Mouse (Mus musculus) heart, embryonic 16.5 days (tissue): ENCODE measurements at regions not wholly inside any gene's neighbourhood (a gene's known extent, or its start where the extent isn't known, plus 50 kb on each side); places are given as distances from the start of the nearest gene placed in this dataset.

Source experiments
- ATAC-seq: fragments of 200-750 bp; cut with Nextera tagmentation; replicated peaks from 2 replicates; pipeline ENCODE4 v1.8.0; 2017; ENCODE audit warnings: moderate number of reproducible peaks; ENCODE audit not compliant: insufficient read depth, low FRiP score; ENCODE audit errors: extremely low read depth
- H3K27ac ChIP-seq: fragments of 300-500 bp; sonication (generic); 2 replicates; pipeline ENCODE4 v1.5.1; 2014; ENCODE audit warnings: mild to moderate bottlenecking, low read length, control low read depth, moderate library complexity
- H3K27me3 ChIP-seq: fragments of 300-500 bp; sonication (generic); 2 replicates; pipeline ENCODE4 v1.6.1; 2014; ENCODE audit warnings: low read length, mixed read lengths; ENCODE audit not compliant: control insufficient read depth, insufficient read depth
- H3K36me3 ChIP-seq: fragments of 300-500 bp; sonication (generic); 2 replicates; pipeline ENCODE4 v1.6.1; 2014; ENCODE audit not compliant: control insufficient read depth, insufficient read depth
- H3K4me1 ChIP-seq: fragments of 300-500 bp; sonication (generic); 2 replicates; pipeline ENCODE4 v1.6.1; 2014; ENCODE audit warnings: low read length, mixed read lengths; ENCODE audit not compliant: control insufficient read depth, insufficient read depth
- H3K4me2 ChIP-seq: fragments of 300-500 bp; sonication (generic); 2 replicates; pipeline ENCODE4 v1.6.1; 2014; ENCODE audit warnings: low read depth, mild to moderate bottlenecking, control low read depth, low read length
- H3K4me3 ChIP-seq: fragments of 300-500 bp; sonication (generic); 2 replicates; pipeline ENCODE4 v1.5.1; 2014; ENCODE audit warnings: mild to moderate bottlenecking, control low read depth, low read length
- H3K9ac ChIP-seq: fragments of 300-500 bp; sonication (generic); 2 replicates; pipeline ENCODE4 v1.6.1; 2014; ENCODE audit warnings: low read length, control low read depth
- H3K9me3 ChIP-seq: fragments of 300-500 bp; sonication (generic); replicated peaks from 2 replicates; pipeline ENCODE4 v1.6.1; 2016; ENCODE audit warnings: low read length; ENCODE audit not compliant: control insufficient read depth
- WGBS: fragments of 180-500 bp; shearing (Covaris S2); extraction: QIAGEN DNeasy Blood & Tissue Kit; methylation state at CpG from one replicate; pipeline ENCODE4 v1.1.7; 2014; 5-methylcytosine and 5-hydroxymethylcytosine counted together

DNA sequence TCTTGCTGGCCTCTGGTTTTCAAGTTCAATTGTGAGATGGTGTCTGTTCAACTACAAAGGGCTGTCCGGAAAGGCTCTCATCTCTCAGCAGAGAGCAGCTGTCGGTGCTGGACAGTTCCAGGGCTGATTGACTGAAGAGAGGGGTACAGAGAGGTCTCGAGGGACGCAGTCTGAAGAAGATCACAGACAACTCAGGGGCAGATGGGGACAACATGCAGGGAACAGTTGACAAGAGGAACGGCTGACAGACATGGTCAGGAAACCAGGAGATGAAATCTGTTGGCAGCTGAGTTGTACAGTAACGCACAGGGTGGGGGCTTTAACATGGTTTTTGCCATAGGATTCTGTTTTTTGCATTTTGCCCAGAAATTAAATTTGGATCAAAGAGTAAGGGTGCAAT lies 84.5 kb upstream of the Nectin1 start:
- 49% methylated on average over 6 of the region's 6 CpGs for WGBS
- no peak for ATAC-seq

GRCm38 (mm10) chr9:43660151-43660550 lies 83.6 kb upstream of the Nectin1 start:
- Histone ChIP-seq H3K9ac (no peak overlapping the region), H3K36me3 (no peaks in the 10 kb centered on the region), H3K4me2 (no peak overlapping the region), H3K27me3 (no peaks in the 10 kb centered on the region), H3K9me3 (no peaks in the 10 kb centered on the region), H3K4me1 (no peaks in the 10 kb centered on the region), H3K4me3 (no peak overlapping the region), H3K27ac (no peak overlapping the region)
- ATAC-seq = no peak
- WGBS = 74% methylated on average over 5 of the region's 5 CpGs

More for the DNA sequence above, 84.5 kb upstream of the Nectin1 start:
- Histone ChIP-seq H3K36me3 (no peaks in the 10 kb centered on the region), H3K27ac (no peak overlapping the region), H3K4me3 (no peak overlapping the region), H3K9me3 (no peaks in the 10 kb centered on the region), H3K4me1 (no peaks in the 10 kb centered on the region), H3K27me3 (no peaks in the 10 kb centered on the region), H3K9ac (no peak overlapping the region), H3K4me2 (no peak overlapping the region)

DNA sequence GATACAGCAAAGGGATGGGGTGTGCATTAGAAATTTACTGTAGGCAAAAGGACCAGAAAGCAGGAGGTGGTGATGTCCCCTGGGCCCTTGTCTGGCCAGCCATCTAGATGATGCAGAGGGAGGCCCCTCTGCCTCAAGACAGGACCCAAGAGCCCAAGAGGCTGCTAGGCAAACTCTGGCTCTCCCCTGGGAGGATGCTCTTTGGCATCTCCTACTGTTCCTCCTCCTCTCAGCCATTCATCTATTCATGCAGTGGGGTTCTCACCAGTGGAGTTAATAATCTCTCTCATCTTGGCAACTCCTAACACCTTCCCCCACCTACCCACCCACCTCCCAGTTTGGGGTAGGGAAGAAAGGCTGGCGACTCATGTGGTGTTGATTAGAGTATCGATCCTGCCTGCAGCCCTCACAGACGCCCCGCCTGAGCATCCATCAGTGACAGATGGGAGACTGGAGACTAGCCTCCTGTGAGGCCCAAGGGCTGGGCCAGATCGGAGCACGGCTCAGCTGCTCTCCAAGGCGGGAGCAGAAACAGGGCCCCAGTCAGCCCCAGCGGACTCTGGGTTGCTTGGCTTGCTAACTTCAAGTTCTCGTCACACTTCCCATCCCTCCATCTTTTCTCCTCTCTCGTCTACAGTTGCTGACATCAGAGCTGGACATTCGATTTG lies 82.8 kb upstream of the Nectin1 start:
- no peaks in the 10 kb centered on the region for H3K9me3 ChIP-seq
- no peak overlapping the region for H3K4me2 ChIP-seq
- no peak for ATAC-seq
- no peak overlapping the region for H3K9ac ChIP-seq
- no peaks in the 10 kb centered on the region for H3K27me3 ChIP-seq
- H3K27ac ChIP-seq = no peak overlapping the region
- WGBS = 26% methylated on average over 11 of the region's 11 CpGs
- H3K4me3 ChIP-seq = no peak overlapping the region
- no peaks in the 10 kb centered on the region for H3K36me3 ChIP-seq
- H3K4me1 ChIP-seq = no peaks in the 10 kb centered on the region

- no peak overlapping the region for H3K27ac ChIP-seq
- H3K4me2 ChIP-seq = no peak overlapping the region
- no peak overlapping the region for H3K9ac ChIP-seq
- no peak for ATAC-seq
- WGBS = 55% methylated on average over 6 of the region's 6 CpGs
- no peaks in the 10 kb centered on the region for H3K4me1 ChIP-seq
- H3K4me3 ChIP-seq = no peak overlapping the region
- H3K27me3 ChIP-seq = no peaks in the 10 kb centered on the region
- no peaks in the 10 kb centered on the region for H3K9me3 ChIP-seq
- no peaks in the 10 kb centered on the region for H3K36me3 ChIP-seq
These were observed 82.1 kb upstream of the Nectin1 start for GRCm38 (mm10) chr9:43661646-43662045.

GRCm38 (mm10) chr9:43667386-43667785 lies 76.4 kb upstream of the Nectin1 start:
- ATAC-seq = no peak
- 67% methylated on average over 6 of the region's 6 CpGs for WGBS
- Histone ChIP-seq H3K9me3 (no peaks in the 10 kb centered on the region), H3K36me3 (no peaks in the 10 kb centered on the region), H3K27ac (no peak overlapping the region), H3K27me3 (no peaks in the 10 kb centered on the region; the same call in 1 of the 2 replicates), H3K9ac (no peak overlapping the region), H3K4me1 (no peaks in the 10 kb centered on the region), H3K4me2 (no peak overlapping the region), H3K4me3 (no peak overlapping the region)

- H3K4me1 ChIP-seq = no peaks in the 10 kb centered on the region
- no peak overlapping the region for H3K9ac ChIP-seq
- 51% methylated on average over 4 of the region's 4 CpGs for WGBS
- H3K27me3 ChIP-seq = no peaks in the 10 kb centered on the region; the same call in 1 of the 2 replicates
- no peak overlapping the region for H3K4me3 ChIP-seq
- ATAC-seq = no peak
- H3K27ac ChIP-seq = no peak overlapping the region
- no peaks in the 10 kb centered on the region for H3K9me3 ChIP-seq
- no peaks in the 10 kb centered on the region for H3K36me3 ChIP-seq
- H3K4me2 ChIP-seq = no peak overlapping the region
These were observed 75.8 kb upstream of the Nectin1 start for GRCm38 (mm10) chr9:43667974-43668373.

GRCm38 (mm10) chr9:43668731-43669130 lies 75.1 kb upstream of the Nectin1 start:
- no peak overlapping the region for H3K27ac ChIP-seq
- H3K9ac ChIP-seq = no peak overlapping the region
- H3K27me3 ChIP-seq = no peaks in the 10 kb centered on the region; the same call in 1 of the 2 replicates
- no peaks in the 10 kb centered on the region for H3K36me3 ChIP-seq
- H3K4me2 ChIP-seq = no peak overlapping the region
- 61% methylated on average over 7 of the region's 7 CpGs for WGBS
- ATAC-seq = no peak
- no peaks in the 10 kb centered on the region for H3K9me3 ChIP-seq
- no peaks in the 10 kb centered on the region for H3K4me1 ChIP-seq
- no peak overlapping the region for H3K4me3 ChIP-seq

DNA sequence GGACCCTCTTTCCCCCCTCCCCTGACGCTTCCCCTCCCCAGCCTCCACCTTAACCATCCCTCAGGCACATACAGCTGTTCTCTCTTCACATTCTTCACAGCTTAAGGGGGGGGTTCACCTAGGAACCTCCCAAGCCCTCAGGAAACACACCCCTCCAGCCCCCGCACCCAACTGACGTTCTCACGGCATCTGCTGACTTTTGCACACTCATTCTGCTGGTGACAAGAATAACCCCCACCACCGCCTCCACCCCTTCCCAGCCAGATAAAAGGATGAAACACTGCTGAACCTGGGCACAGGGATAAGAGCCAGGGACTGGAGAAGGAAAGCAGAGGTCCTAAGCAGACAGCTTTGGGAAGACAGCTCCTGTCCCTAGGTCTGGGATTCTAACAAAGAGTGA lies 73.2 kb upstream of the Nectin1 start:
- Histone ChIP-seq H3K4me3 (no peak overlapping the region), H3K4me2 (no peak overlapping the region), H3K27me3 (no peaks in the 10 kb centered on the region; the same call in 1 of the 2 replicates), H3K27ac (no peak overlapping the region), H3K36me3 (no peaks in the 10 kb centered on the region), H3K9ac (no peak overlapping the region), H3K4me1 (no peaks in the 10 kb centered on the region), H3K9me3 (no peaks in the 10 kb centered on the region)
- no peak for ATAC-seq
- 41% methylated on average over 5 of the region's 5 CpGs for WGBS

DNA sequence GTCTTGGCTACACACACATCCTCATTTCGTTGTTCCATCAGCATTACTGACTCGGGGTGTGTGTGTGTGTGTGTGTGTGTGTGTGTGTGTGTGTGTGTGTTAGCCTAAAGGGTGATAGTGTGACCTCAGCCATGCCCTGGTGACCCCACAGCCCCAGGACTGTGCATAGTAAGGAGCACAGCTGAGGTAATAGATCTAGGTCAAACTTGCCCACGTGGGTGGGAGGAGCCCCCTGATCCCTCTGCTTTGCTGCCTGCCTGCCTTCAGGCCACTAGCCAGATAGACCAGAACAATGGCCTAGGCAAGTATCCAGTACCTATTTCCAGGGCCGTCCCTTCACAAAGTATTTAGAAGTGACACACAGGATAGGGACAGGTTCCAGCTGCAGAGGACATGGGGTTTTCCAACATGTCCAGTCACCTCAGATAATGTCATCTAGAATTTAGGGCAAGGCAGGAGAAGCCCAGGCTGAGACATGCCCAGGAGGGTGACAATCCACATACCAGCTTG lies 70.6 kb upstream of the Nectin1 start:
- H3K27ac ChIP-seq = no peak overlapping the region
- H3K36me3 ChIP-seq = no peaks in the 10 kb centered on the region
- no peak overlapping the region for H3K9ac ChIP-seq
- H3K4me2 ChIP-seq = no peak overlapping the region
- no peaks in the 10 kb centered on the region; the same call in 1 of the 2 replicates for H3K27me3 ChIP-seq
- no peaks in the 10 kb centered on the region for H3K9me3 ChIP-seq
- no peaks in the 10 kb centered on the region for H3K4me1 ChIP-seq
- WGBS = 41% methylated on average over 4 of the region's 4 CpGs
- no peak for ATAC-seq
- no peak overlapping the region for H3K4me3 ChIP-seq
